Comparison of ENCODE assay signal across 10 mouse cellular contexts in genomic region chr7:38105379-38105778, GRCm38 (mm10). TPM values are rescaled to one million over a fixed set of nuclear protein-coding genes. Genes with fewer than 3 reads are reported as not detected.
DNase-seq lines count a peak whose midpoint lies in the region; ATAC-seq and TF ChIP-seq lines count a peak whose summit lies in the region.
"Had no signal": no experiment of that assay in that cellular context is flagged by ENCODE, and none has a peak within 500 bp of the region (broad histone marks: within the 10 kb centered on the region; RNA-seq: fewer than 3 reads in every experiment).

No protein-coding gene starts in this region.

- H3K4me3 ChIP-seq in kidney, embryonic 14.5 days (ENCODE audit: low read length), result peak overlapping the region; percentile 89; the same call in 1 of the 2 replicates
- no peak overlapping the region; the same call in 1 of the 2 replicates for H3K4me3 ChIP-seq in G1E (ENCODE audit: low read depth, low read length)
- H3K4me3 ChIP-seq in embryonic facial prominence, embryonic 12.5 days, result 0 out of 2 replicates have a peak overlapping the region, but pooled peaks have one; percentile 4
- peak overlapping the region; percentile 88 for H3K4me3 ChIP-seq in liver, embryonic 11.5 days (ENCODE audit: low read depth, low read length)
- H3K4me3 ChIP-seq: midbrain, embryonic 15.5 days had no signal

- H3K27ac ChIP-seq in kidney, embryonic 14.5 days (ENCODE audit: low read depth, low read length), result no peak overlapping the region
- H3K27ac ChIP-seq in embryonic facial prominence, embryonic 12.5 days, result no peak overlapping the region
- H3K27ac ChIP-seq in liver, embryonic 11.5 days (ENCODE audit: low read depth, low read length), result peak overlapping the region; percentile 70
- H3K27ac ChIP-seq: midbrain, embryonic 15.5 days had no signal

- peaks cover 34% of the 10 kb centered on the region for H3K36me3 ChIP-seq in kidney, embryonic 14.5 days (ENCODE audit: control insufficient read depth, insufficient read depth, low read length)
- peaks cover 50% of the 10 kb centered on the region for H3K36me3 ChIP-seq in G1E (replicated peaks)
- H3K36me3 ChIP-seq in embryonic facial prominence, embryonic 12.5 days, result peaks cover 26% of the 10 kb centered on the region
- H3K36me3 ChIP-seq in liver, embryonic 11.5 days (ENCODE audit: control insufficient read depth, insufficient read depth, low read length), result peaks cover 21% of the 10 kb centered on the region
- H3K36me3 ChIP-seq: midbrain, embryonic 15.5 days had no signal

- H3K27me3 ChIP-seq in kidney, embryonic 14.5 days (ENCODE audit: control insufficient read depth, insufficient read depth, low read length), result no peaks in the 10 kb centered on the region
- no peaks in the 10 kb centered on the region for H3K27me3 ChIP-seq in G1E (ENCODE audit: insufficient read depth, low read length)
- no peaks in the 10 kb centered on the region for H3K27me3 ChIP-seq in embryonic facial prominence, embryonic 12.5 days
- no peaks in the 10 kb centered on the region for H3K27me3 ChIP-seq in liver, embryonic 11.5 days (replicated peaks; ENCODE audit: control insufficient read depth, insufficient read depth, low read length)

- peak overlapping the region; percentile 92 for H3K4me2 ChIP-seq in kidney, embryonic 14.5 days (replicated peaks; ENCODE audit: low read depth, low read length)
- peak overlapping the region; percentile 91 for H3K4me2 ChIP-seq in embryonic facial prominence, embryonic 12.5 days (replicated peaks)
- H3K4me2 ChIP-seq in liver, embryonic 11.5 days, result peak overlapping the region; percentile 94

- H3K4me1 ChIP-seq in kidney, embryonic 14.5 days (ENCODE audit: control insufficient read depth, insufficient read depth, low read length), result peaks cover 16% of the 10 kb centered on the region
- peaks cover 43% of the 10 kb centered on the region for H3K4me1 ChIP-seq in G1E (ENCODE audit: insufficient read depth, low read depth, low read length)
- peaks cover 13% of the 10 kb centered on the region for H3K4me1 ChIP-seq in embryonic facial prominence, embryonic 12.5 days
- peaks cover 22% of the 10 kb centered on the region for H3K4me1 ChIP-seq in liver, embryonic 11.5 days (replicated peaks; ENCODE audit: control insufficient read depth, insufficient read depth, low read length)

- no peak for ATAC-seq in kidney, embryonic 14.5 days (ENCODE audit: low FRiP score, low TSS enrichment)
- peak; percentile 41 for ATAC-seq in G1E (ENCODE audit: extremely low read depth, insufficient number of reproducible peaks, low FRiP score, poor library complexity, severe bottlenecking)
- no peak for ATAC-seq in embryonic facial prominence, embryonic 12.5 days (ENCODE audit: insufficient number of reproducible peaks, insufficient read depth, low FRiP score, low TSS enrichment)
- peak; percentile 81 for ATAC-seq in liver, embryonic 11.5 days (replicated peaks; ENCODE audit: low FRiP score)
- ATAC-seq: inflammation-experienced regulatory T-cells, adult 6 months; midbrain, embryonic 15.5 days had no signal

- no peak for DNase-seq in kidney, postnatal 25 days
- no peak for DNase-seq in G1E (ENCODE audit: low spot score)
- DNase-seq in liver, embryonic 11.5 days (ENCODE audit: low spot score), result no peak
- DNase-seq in thymus, postnatal 36 days, result no peak
- DNase-seq in urinary bladder, adult 18-20 months (ENCODE audit: low spot score in 2 of 2), result no peak
- DNase-seq in left cerebral cortex, postnatal 10 days (ENCODE audit: extremely low spot score in 1 of 2, low spot score in 2 of 2), result no peak

- H3K9ac ChIP-seq in kidney, embryonic 14.5 days (ENCODE audit: low read depth, low read length), result no peak overlapping the region
- H3K9ac ChIP-seq in embryonic facial prominence, embryonic 12.5 days, result no peak overlapping the region
- H3K9ac ChIP-seq in liver, embryonic 11.5 days (ENCODE audit: low read depth, low read length), result peak overlapping the region; percentile 94
- H3K9ac ChIP-seq: midbrain, embryonic 15.5 days had no signal

- no peaks in the 10 kb centered on the region for H3K9me3 ChIP-seq in kidney, embryonic 14.5 days (ENCODE audit: control insufficient read depth, low read length)
- no peaks in the 10 kb centered on the region for H3K9me3 ChIP-seq in G1E (replicated peaks)
- H3K9me3 ChIP-seq in embryonic facial prominence, embryonic 12.5 days, result no peaks in the 10 kb centered on the region
- no peaks in the 10 kb centered on the region for H3K9me3 ChIP-seq in liver, embryonic 11.5 days (ENCODE audit: control insufficient read depth, low read length)
- H3K9me3 ChIP-seq: midbrain, embryonic 15.5 days had no signal

- intact Hi-C loops in left cerebral cortex, postnatal 10 days (cut with DNase I), result no loop called here

- TF ChIP-seq CTCF in G1E (IDR thresholded peaks at IDR 0.05; ENCODE audit: low read depth, low read length), result no peak

- WGBS in kidney, embryonic 14.5 days, result 90% methylated on average over 3 of the region's 3 CpGs
- WGBS in embryonic facial prominence, embryonic 12.5 days, result 88% methylated on average over 3 of the region's 3 CpGs
- WGBS in liver, embryonic 11.5 days, result 40% methylated on average over 3 of the region's 3 CpGs

RNA-seq across cellular contexts. Expression of gene Ccne1, which starts 2.0 kb away (rescaled TPM):
- 89.3 and 100 TPM in 2 replicates for polyA plus RNA-seq in kidney, embryonic 14.5 days (2014; fragmentation: Nextera tagmentation; extraction: Ambion mirVana)
- 24.9 and 26.6 TPM in 2 replicates for total RNA-seq in G1E (2014; fragmentation: Nextera tagmentation)
- total RNA-seq in G1E (2017), result 50.9 and 53.0 TPM in 2 replicates
- 15.9 and 28.4 TPM in 2 replicates for polyA plus RNA-seq in G1E (2012)
- 73.4 and 75.3 TPM in 2 replicates for polyA plus RNA-seq in embryonic facial prominence, embryonic 12.5 days (2016; fragmentation: Nextera tagmentation; extraction: Ambion mirVana)
- 191 and 205 TPM in 2 replicates for polyA plus RNA-seq in liver, embryonic 11.5 days (2014; fragmentation: Nextera tagmentation; extraction: Ambion mirVana)
- total RNA-seq in left cerebral cortex, postnatal 10 days (2021), result 10 to 100 TPM; 13.0 to 15.2 TPM

Comparison
In these comparisons a context has a peak if more than half of its experiments do, and no peak if none do; other contexts are left out.
1. ATAC-seq: peak in G1E (single experiment) and liver, embryonic 11.5 days (single experiment); none in kidney, embryonic 14.5 days (single experiment) and embryonic facial prominence, embryonic 12.5 days (single experiment).
2. Peak in every context shown above with its lines, with median percentiles within 50 percentile points of each other: H3K4me2 ChIP-seq.